Mouse (Mus musculus): ENCODE data around the gene Defb25.

Defb25 gene

DNA sequence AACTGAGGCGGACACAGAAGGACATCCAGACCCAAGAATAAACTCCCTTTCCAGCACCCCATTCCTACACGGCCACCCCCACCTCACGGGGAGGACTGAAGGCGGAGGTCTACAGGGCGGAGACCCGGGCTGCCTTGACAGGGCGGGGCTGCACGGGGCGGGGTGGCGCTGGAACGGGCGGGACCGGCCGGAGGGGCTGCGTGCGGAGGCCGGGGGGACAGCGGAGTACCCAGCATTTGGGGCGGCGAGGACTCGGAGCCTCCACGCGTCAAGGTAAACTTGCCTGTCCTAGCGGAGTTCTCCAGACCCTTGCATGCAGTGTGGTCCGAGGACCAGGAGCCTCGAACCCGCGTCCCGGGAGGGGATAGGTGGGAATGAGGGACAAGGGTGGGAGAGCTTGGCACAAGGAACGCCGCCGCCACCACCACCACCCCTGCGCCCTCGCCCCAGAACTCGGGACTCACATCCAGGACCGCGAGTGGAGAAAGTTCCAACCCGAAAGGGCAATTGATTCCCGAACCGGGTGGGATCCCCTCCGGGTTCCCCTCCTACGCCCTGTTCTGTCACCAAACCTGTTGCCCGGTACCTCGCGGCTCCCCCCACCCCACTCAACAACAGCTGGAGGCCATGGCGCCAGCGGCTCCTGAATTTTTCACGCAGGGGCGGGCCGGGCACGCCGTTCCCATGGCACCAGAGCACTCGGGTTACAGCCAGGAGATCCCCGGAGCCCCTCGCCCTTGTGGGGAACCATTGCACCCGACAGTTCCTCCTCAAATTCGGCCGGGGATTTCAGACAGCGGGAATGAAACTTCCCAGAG lies 4.1 kb upstream of the Defb25 start, which contains the start of gene Rem1:
Gene Rem1 (plus strand): TSS at position 178 of the 818 bp plus-strand sequence.
- no peak for DNase-seq (ENCODE audit: low spot score)

DNA sequence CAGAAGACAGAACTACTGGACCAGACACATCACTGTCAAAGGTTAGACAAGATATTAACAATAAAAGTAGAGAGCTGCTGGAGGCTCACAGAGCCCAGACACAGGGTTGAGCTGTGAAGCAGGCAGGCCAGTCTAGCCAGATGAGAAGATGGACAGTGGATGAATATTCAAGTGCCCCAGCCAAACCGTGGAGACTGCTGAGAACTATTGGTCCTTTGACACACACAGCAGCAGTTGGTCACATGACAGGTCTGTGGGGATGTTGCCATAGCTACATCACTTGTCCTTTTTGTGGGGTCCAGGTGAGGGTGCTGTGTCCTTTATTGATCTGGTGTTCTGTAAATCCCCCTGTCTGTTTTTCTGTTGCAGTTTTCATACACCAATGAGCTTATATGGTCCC lies 2.4 kb upstream of the Defb25 start:
- DNase-seq (ENCODE audit: low spot score): no peak

DNA sequence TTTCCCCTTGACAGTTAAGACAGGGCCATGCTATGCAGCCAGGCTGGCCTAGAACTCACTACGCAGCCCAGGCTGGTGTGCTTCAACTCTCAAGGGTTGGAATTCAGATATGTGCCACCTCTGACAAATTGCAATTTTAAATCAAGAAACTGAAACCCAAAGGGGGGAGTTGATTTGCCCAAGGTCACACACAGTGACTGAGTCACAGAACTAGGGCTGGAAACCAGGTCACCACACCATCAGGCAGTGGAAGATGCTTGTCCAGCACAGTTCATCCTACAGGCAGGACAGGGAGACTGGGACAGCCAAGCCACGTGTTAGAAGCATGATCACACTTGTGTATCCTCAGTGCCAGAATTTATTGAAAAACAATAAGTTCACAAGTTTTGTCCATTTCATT lies 1.7 kb upstream of the Defb25 start:
- DNase-seq (ENCODE audit: low spot score): no peak

DNA sequence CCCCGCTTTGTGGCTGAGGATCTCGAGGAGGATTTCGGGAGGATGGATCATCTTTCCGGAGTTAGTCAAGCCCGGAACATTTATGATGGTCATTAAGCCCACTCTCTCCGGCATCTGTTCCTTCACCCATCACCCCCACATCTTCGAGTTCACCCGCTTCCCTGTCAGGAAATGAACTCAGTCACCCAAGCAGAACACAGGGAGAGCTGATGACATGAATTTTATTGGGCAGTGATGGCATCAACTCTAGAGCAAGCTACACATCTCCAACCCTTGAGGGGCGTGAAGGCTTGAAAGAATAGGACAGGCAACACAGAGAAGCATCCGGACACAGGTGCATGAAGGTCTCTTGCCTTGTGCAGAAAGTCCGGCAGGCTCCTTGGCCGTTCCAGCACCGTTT lies 702 bp downstream of the Defb25 start:
- DNase-seq (ENCODE audit: low spot score): no peak

DNA sequence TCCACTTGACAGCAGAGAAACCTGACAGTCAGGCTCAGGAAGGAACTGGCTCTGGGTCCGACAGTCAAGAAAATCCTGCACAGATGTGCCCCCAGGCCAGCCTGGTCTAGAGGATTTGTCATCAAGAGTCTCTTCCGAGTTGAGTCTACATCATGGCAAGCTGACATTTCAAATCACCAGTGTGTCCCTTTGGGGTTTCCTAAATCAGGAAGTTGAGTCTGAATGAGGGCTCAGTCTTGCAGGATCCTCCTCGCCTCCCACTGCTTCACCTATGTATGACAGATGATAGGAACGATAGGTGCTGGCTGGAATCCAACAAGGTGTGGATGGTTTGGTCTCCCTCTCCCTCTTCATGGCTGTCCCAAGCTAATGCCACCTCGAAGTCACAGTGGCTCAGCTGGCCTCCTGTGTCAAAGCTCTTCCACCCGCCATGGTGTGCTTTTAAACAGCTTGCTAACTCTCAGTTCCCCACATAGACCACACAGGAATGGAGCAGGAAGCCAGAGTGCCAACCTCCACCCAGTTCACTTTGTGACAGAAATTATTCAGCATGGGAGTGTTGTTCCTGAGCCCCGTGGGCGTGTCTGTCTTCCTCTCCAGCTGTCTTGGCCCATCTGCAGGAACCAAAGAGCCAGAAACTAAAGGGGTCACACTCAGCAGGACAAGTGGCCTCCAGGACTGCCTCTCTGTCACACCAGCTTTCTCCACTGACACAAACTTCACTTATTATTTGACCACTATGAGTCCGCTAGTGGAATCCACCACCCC lies 2.3 kb downstream of the Defb25 start:
- DNase-seq (ENCODE audit: low spot score): no peak

DNA sequence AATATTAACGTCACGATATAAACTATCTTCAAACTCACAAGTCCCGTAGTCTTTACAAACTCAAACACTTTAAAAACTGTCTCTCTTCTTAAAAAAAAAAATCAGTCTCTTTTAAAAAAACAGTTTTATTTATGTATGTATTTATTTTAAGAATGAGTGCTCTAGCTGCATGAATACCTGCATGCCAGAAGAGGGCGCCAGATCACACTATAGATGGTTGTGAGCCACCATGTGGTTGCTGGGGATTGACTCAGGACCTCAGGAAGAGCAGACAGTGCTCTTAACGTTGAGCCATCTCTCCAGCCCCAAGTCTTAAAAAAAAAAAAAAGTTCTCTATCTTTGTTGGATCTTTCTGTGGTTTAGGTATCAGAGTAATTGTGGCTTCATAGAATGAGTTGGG lies 5.5 kb downstream of the Defb25 start:
- DNase-seq (ENCODE audit: low spot score): no peak

DNA sequence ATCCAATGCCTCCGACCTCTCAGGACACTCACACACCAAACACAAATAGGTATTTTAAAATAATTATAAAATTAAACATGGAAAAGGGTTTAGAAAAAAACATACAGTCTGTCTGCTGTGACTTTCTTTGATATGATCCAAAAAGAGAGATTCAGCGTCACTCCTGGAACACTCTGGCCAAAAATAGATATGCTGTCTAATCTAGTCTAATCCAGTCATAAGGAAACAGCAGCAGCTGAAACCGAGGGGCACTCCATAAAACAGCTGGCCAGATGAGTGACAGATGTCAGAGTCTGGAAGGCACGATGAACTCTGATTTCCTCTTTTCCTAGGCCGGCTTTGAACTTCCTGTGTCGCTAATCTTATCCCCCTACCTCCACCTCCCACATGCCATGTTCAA lies 6.4 kb downstream of the Defb25 start:
- DNase-seq (ENCODE audit: low spot score): no peak

DNA sequence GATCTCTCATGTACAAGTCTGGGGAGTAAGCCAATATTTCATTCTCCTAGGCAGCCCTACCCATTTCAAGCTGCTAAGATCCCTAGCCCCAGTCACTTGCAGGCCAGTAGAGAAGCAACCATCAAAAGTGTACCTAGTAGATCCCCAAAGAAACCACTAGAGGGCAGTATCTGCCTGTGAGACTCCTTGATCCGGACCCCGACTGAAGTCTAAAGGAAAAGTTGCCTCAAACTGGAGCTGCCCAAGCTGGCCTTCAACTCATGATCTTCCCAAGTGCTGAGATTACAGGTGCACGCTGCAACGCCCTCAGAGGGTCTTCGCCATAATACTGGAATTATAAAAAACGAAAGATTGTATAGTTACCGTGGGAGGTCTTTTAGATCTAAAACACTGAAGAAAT lies 7.3 kb downstream of the Defb25 start:
- DNase-seq (ENCODE audit: low spot score): no peak

DNA sequence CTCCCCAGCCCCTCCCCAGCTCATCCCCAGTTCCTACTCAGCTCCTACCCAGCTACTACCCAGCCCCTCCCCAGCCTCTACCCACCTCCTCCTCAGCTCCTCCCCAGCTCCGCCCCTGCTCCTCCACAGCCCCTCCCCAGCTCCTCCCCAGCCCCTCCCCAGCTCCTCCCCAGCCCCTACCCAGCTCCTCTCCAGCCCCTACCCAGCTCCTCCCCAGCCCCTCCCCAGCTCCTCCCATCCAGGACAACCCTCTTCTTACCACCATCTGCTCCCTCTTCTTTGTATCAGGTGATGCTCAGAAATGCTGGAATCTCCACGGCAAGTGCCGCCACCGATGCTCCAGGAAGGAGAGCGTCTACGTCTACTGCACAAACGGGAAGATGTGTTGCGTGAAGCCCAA lies 10.7 kb downstream of the Defb25 start:
- DNase-seq (ENCODE audit: low spot score): no peak

DNA sequence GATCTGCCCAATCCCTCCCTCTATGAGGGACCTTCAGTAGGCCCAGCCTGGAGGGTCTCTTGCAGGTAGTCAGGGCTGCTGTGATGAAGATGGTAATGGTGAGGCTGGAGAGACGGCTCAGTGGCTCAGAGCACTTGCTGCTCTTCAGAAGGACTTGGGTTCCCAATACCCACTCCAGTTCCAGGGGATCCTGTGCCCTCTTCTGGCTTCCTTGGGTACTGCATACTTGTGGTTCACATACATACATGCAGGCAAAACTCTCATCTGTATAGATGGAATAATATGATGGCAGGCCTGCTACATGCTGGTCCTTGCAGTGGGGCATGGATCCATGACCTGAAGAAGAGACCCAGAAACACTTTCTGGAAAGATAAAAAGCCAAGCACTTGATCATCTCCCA lies 14.1 kb downstream of the Defb25 start:
- DNase-seq (ENCODE audit: low spot score): no peak

DNA sequence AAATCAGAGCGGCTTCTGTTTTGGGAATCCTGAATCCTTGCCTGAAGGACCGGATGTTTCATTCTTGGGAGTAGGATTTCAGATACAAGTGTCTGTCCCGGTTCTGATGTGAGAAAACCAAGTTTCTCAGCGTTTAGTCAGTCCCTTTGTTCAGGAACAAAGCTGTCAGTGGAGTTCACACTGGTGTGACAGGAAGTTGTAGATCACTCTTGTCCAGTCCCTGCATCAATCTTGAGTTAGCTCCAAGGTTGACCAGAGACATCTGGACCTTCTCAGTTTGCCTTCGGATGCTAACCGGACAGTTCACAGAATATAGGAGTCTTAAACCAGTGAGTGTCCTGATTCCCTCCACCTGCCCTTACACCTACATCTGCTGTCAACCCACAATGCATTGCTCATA lies 15.1 kb downstream of the Defb25 start:
- no peak for DNase-seq (ENCODE audit: low spot score)

DNA sequence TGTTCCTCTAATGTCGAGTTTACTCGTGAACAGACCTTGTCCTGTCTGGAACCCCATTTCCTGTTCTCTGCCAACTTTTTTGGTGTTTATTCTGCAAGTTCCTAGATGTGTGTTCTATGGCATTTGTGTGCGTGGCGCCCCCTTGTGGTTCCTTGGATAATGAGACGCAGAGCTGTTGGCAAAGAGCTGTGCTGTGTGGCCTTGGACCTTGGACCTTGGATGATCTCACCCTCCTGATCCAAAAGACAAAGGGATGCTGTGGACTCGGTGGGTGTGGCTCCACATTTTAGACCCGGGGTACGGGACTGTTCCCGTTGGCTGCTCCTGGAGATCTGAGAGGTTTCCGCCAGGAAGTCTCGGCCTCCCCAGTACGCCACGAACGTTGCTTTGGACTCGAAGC lies 18.8 kb downstream of the Defb25 start, which contains the start of gene Defb36:
Gene Defb36 (plus strand): TSS at position 271 of the 400 bp plus-strand sequence.
- DNase-seq (ENCODE audit: low spot score): no peak

DNA sequence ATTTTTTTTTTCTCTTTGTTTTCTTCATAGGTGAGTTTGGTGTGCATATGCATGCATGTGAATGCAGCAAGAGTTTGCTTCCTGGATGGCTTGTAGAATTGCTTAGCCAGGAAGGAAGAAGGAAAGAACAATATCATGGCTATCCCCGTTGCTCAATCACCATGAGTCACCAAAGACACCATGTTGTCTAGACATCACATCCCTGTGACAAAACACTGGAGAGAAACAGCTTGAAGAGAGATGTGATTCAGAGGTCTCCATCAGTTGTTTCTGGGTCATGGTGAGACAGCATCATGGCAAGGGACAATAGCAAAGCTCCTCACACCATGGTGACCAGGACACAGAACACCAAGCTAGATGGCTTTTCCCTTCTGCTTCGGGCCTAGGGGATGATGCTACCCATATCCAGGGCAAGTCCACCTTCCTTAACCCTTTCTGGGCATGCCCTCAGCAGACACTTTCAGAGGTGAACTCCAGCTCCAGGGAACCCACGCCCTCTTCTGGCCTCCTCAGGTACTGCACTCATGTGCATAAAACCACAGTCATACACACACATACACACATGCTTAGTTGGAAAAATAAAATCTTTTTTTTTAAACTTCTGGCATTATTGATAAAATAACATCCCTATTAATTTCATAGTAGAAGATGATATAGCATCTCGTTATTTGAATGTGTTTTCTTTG lies 21.4 kb downstream of the Defb25 start:
- DNase-seq (ENCODE audit: low spot score): no peak

DNA sequence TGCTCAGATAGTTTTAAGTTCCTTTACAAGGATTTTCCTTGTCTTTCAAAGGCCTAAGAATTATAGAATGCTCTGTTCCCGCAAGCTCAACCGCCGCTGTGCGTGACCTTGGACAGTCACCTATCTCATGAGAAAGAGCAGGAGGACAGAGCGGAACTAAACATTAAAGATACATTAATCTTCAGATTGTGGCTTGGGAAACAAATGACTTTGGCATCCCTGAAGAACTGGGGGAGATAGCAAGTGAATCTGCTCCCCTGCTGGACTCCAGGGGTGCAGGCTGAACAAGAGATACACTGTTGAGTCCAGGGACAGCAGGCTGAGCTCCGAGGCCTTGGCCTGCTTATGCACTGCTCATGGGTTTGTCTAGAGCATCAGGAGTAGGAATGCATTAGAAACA lies 22.8 kb downstream of the Defb25 start:
- no peak for DNase-seq (ENCODE audit: low spot score)

DNA sequence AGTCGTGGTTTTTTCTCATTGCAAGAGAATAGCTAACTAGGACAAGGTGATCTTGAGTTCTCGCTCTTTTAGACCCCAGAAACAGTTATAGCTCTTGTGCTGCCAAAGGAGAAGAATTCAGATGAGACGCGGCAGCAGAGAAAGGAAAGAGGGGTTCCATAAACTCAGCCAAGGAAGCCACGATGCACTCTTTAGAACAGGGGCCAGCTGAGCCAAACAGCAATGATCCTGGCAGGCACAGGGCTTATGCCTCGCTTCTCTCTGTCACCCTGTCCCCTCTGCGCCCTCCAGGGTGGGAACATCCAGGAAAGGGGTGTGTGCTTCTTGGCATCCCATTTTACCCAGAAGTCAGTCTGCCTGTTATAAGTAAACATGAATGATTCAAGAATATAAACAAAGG lies 23.6 kb downstream of the Defb25 start, which contains the start of gene Defb45:
Gene Defb45 (minus strand): TSS at position 101 of the 400 bp plus-strand sequence.
- DNase-seq (ENCODE audit: low spot score): no peak

DNA sequence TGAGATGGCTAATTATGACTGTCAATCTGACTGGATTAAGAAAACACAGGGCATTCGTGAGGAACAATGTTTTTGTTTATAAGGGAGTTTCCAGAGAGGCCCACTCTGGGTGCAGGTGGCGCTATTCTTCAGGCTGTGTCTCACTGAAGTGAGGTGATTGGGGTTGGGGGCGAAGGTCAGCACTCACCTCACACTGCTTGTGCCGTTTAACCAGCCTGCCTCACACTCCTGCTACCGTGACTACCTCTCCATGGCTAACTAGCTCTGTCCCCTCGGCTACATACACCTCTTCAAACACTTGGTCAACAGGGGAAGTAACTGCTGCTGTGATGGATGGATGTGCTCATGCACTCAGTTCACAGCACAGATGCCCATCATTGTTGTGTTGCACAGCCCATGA lies 33.8 kb downstream of the Defb25 start:
- no peak for DNase-seq (ENCODE audit: low spot score)

DNA sequence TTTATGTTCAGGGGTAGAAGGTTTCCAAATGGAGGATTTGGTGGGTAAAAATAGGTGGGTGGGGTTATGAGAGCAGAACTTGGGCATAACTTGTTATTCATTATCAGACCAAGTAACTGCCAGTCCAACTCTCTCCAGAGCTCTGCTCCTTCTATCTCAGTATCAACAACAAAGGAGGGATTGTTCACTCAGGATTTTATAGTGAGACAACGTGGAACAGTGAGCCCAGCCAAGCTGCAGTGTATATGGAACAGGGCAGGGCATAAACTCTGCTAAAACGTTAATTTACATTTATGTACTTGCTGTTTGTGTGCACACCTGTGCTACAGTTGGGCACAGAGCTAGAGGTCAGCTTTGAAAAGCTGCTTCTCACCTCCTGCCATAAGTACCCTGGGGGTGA lies 34.4 kb downstream of the Defb25 start:
- DNase-seq (ENCODE audit: low spot score): no peak

DNA sequence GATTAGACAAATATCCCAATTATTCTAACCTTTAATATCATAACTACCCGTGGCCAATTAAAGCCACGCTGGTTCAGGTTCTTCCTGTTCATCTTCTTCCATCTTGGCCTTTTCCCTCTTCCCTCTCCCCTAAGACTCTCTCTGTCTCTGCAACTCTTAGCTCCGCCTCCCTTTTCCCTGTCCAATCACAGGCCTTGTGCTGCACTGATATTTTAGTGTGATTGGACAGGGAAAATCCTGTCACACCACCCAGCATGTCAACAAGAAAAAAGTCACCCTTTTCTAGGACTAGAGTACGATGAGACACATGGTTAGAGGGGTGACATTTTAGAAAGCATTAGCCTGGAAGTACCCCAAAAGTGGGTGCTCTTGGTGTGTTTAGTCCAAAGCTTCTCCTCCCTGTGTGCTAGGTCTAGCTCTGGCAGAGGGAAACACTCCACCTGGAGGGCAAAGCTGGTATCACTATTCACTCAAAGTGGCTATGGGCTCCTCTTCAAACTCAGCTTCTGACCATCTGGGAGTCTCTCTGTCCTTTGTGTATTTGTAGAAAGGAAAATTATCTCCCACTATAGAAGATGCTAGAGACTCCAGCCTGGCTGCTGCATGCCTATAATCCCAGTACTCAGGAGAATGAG lies 35.8 kb downstream of the Defb25 start:
- DNase-seq (ENCODE audit: low spot score): no peak

DNA sequence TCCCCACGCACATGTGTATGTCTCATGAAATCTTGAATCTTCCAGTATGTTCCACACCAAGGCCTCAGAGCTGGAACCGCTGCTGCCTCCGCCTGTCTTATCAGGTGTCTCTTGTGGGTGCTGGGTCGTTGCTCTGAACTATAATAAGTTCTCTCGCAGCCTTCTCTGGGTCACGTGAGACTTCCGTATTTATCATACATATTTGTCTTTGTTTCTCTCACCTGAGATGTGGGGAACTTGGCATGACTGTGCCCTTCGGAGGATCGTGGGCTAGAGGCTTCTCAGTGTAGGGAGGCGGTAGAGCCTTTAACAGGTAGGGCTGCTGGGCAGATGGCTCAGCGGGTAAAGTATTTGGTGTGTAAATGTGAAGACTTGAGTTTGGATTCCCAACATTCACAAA lies 42.2 kb downstream of the Defb25 start:
- DNase-seq (ENCODE audit: low spot score): no peak

DNA sequence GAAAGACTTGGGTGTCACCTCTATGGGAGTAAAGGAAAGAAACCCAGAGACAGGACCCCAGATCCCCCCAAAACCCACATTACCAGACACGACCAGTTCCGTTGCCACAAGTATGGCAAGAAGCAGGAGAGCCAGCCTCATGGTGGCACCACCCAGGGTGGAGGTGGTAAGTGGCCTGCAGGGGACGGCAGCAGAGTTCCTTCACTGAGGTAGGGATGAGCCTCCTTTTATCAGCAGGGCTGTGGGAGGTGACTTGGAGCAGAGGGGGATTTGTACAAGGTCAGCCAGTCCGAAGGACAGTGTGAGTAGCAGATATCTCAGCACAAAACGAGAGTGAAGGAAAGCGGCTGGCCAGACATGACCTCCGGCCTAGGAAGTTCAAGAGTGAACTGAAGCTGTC lies 42.7 kb downstream of the Defb25 start, which contains the start of gene Defb19:
Gene Defb19 (minus strand): TSS at position 206 of the 400 bp plus-strand sequence.
- no peak for DNase-seq (ENCODE audit: low spot score)

DNA sequence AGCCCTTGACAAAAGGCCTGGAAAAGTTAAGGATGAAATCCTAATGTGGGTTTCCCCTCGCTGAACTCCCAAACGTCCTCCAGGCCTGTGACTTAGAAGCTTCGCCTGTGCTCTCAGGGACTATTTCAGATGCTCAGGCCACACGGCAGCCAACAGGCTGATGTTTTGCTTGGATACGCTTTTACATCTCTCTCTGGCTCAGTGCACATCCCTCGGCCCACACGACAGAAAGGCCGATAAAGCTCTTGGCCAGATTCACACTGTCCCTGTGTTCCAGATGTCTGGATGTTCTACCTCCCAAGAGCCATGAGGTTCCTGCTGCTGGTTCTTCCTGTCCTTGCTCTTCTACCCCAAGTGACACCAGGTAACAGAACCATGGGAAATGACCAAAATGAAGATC lies 49.4 kb downstream of the Defb25 start:
- DNase-seq (ENCODE audit: low spot score): no peak
